Mouse (Mus musculus): Measurements from ENCODE around the gene Esr1. TPM values are rescaled to one million over a fixed set of nuclear protein-coding genes. Genes with fewer than 3 reads are reported as not detected.
A peak's percentile ranks its signal among the peaks of the same experiment; 100 is the strongest.
"Not testable (repeated sequence)": the region's sequence is repeated elsewhere in the genome, so short reads cannot be mapped to it uniquely, and the experiment has no call there.

The Esr1 gene
- polyA plus RNA-seq, 1 experiment = 3.6 TPM

GRCm38 (mm10) chr10:4665380-4665779 is 54.0 kb downstream of the Esr1 start:
- Histone ChIP-seq H3K27me3 (ENCODE audit: control insufficient read depth, insufficient read depth, low read length) (no peaks in the 10 kb centered on the region), H3K36me3 (ENCODE audit: control insufficient read depth, insufficient read depth, low read length) (no peaks in the 10 kb centered on the region), H3K27ac (ENCODE audit: control insufficient read depth, insufficient read depth, low read depth, low read length) (no peak overlapping the region), H3K4me3 (ENCODE audit: control insufficient read depth, low read depth, low read length) (no peak overlapping the region), H3K4me1 (ENCODE audit: control insufficient read depth, insufficient read depth, low read length) (no peaks in the 10 kb centered on the region)
- no peak for TF ChIP-seq CTCF (IDR thresholded peaks at IDR 0.05; ENCODE audit: control insufficient read depth, insufficient read depth, insufficient replicate concordance, low read depth, low read length)

- TF ChIP-seq POLR2A (IDR thresholded peaks at IDR 0.05; ENCODE audit: control insufficient read depth, low read depth, low read length) (no peak), CTCF (IDR thresholded peaks at IDR 0.05; ENCODE audit: control insufficient read depth, insufficient read depth, insufficient replicate concordance, low read depth, low read length) (no peak)
- H3K27me3 ChIP-seq (ENCODE audit: control insufficient read depth, insufficient read depth, low read length) = no peaks in the 10 kb centered on the region
- H3K27ac ChIP-seq (ENCODE audit: control insufficient read depth, insufficient read depth, low read depth, low read length) = no peak overlapping the region
- no peaks in the 10 kb centered on the region for H3K36me3 ChIP-seq (ENCODE audit: control insufficient read depth, insufficient read depth, low read length)
- no peak overlapping the region for H3K4me3 ChIP-seq (ENCODE audit: control insufficient read depth, low read depth, low read length)
- no peaks in the 10 kb centered on the region for H3K4me1 ChIP-seq (ENCODE audit: control insufficient read depth, insufficient read depth, low read length)
Observed at GRCm38 (mm10) chr10:4667006-4667405, 55.6 kb downstream of the Esr1 start.

- Histone ChIP-seq H3K27ac (ENCODE audit: control insufficient read depth, insufficient read depth, low read depth, low read length) (no peak overlapping the region), H3K36me3 (ENCODE audit: control insufficient read depth, insufficient read depth, low read length) (no peaks in the 10 kb centered on the region), H3K4me1 (ENCODE audit: control insufficient read depth, insufficient read depth, low read length) (no peaks in the 10 kb centered on the region), H3K27me3 (ENCODE audit: control insufficient read depth, insufficient read depth, low read length) (no peaks in the 10 kb centered on the region), H3K4me3 (ENCODE audit: control insufficient read depth, low read depth, low read length) (no peak overlapping the region)
- no peak for TF ChIP-seq POLR2A (IDR thresholded peaks at IDR 0.05; ENCODE audit: control insufficient read depth, low read depth, low read length)
Observed at GRCm38 (mm10) chr10:4670053-4670452, 58.7 kb downstream of the Esr1 start.

GRCm38 (mm10) chr10:4671876-4672275 is 60.5 kb downstream of the Esr1 start:
- no peak overlapping the region for H3K27ac ChIP-seq (ENCODE audit: control insufficient read depth, insufficient read depth, low read depth, low read length)
- no peaks in the 10 kb centered on the region for H3K4me1 ChIP-seq (ENCODE audit: control insufficient read depth, insufficient read depth, low read length)
- H3K27me3 ChIP-seq (ENCODE audit: control insufficient read depth, insufficient read depth, low read length) = no peaks in the 10 kb centered on the region
- no peak overlapping the region for H3K4me3 ChIP-seq (ENCODE audit: control insufficient read depth, low read depth, low read length)
- H3K36me3 ChIP-seq (ENCODE audit: control insufficient read depth, insufficient read depth, low read length) = no peaks in the 10 kb centered on the region
- TF ChIP-seq CTCF (IDR thresholded peaks at IDR 0.05; ENCODE audit: control insufficient read depth, insufficient read depth, insufficient replicate concordance, low read depth, low read length) (no peak), POLR2A (IDR thresholded peaks at IDR 0.05; ENCODE audit: control insufficient read depth, low read depth, low read length) (no peak)

- H3K27ac ChIP-seq (ENCODE audit: control insufficient read depth, insufficient read depth, low read depth, low read length) = no peak overlapping the region
- H3K36me3 ChIP-seq (ENCODE audit: control insufficient read depth, insufficient read depth, low read length) = no peaks in the 10 kb centered on the region
- no peaks in the 10 kb centered on the region for H3K27me3 ChIP-seq (ENCODE audit: control insufficient read depth, insufficient read depth, low read length)
- no peak overlapping the region for H3K4me3 ChIP-seq (ENCODE audit: control insufficient read depth, low read depth, low read length)
- TF ChIP-seq POLR2A (IDR thresholded peaks at IDR 0.05; ENCODE audit: control insufficient read depth, low read depth, low read length) = no peak
- no peak for TF ChIP-seq CTCF (IDR thresholded peaks at IDR 0.05; ENCODE audit: control insufficient read depth, insufficient read depth, insufficient replicate concordance, low read depth, low read length)
- no peaks in the 10 kb centered on the region for H3K4me1 ChIP-seq (ENCODE audit: control insufficient read depth, insufficient read depth, low read length)
Observed at GRCm38 (mm10) chr10:4673311-4673816, 62.0 kb downstream of the Esr1 start.

GRCm38 (mm10) chr10:4674983-4675592 is 63.7 kb downstream of the Esr1 start:
- H3K27me3 ChIP-seq (ENCODE audit: control insufficient read depth, insufficient read depth, low read length); H3K4me1 ChIP-seq (ENCODE audit: control insufficient read depth, insufficient read depth, low read length); H3K27ac ChIP-seq (ENCODE audit: control insufficient read depth, insufficient read depth, low read depth, low read length); H3K36me3 ChIP-seq (ENCODE audit: control insufficient read depth, insufficient read depth, low read length): not testable (repeated sequence)
- peak overlapping the region; percentile 50 for H3K4me3 ChIP-seq (ENCODE audit: control insufficient read depth, low read depth, low read length)

- Histone ChIP-seq H3K27me3 (ENCODE audit: control insufficient read depth, insufficient read depth, low read length) (no peaks in the 10 kb centered on the region), H3K27ac (ENCODE audit: control insufficient read depth, insufficient read depth, low read depth, low read length) (no peak overlapping the region), H3K36me3 (ENCODE audit: control insufficient read depth, insufficient read depth, low read length) (no peaks in the 10 kb centered on the region), H3K4me1 (ENCODE audit: control insufficient read depth, insufficient read depth, low read length) (no peaks in the 10 kb centered on the region), H3K4me3 (ENCODE audit: control insufficient read depth, low read depth, low read length) (no peak overlapping the region)
- TF ChIP-seq CTCF (IDR thresholded peaks at IDR 0.05; ENCODE audit: control insufficient read depth, insufficient read depth, insufficient replicate concordance, low read depth, low read length) = no peak
- TF ChIP-seq POLR2A (IDR thresholded peaks at IDR 0.05; ENCODE audit: control insufficient read depth, low read depth, low read length) = no peak
Observed at GRCm38 (mm10) chr10:4683106-4683505, 71.7 kb downstream of the Esr1 start.

GRCm38 (mm10) chr10:4683711-4684265 is 72.4 kb downstream of the Esr1 start:
- Histone ChIP-seq H3K27me3 (ENCODE audit: control insufficient read depth, insufficient read depth, low read length) (no peaks in the 10 kb centered on the region), H3K4me1 (ENCODE audit: control insufficient read depth, insufficient read depth, low read length) (no peaks in the 10 kb centered on the region), H3K36me3 (ENCODE audit: control insufficient read depth, insufficient read depth, low read length) (no peaks in the 10 kb centered on the region), H3K4me3 (ENCODE audit: control insufficient read depth, low read depth, low read length) (no peak overlapping the region), H3K27ac (ENCODE audit: control insufficient read depth, insufficient read depth, low read depth, low read length) (no peak overlapping the region)
- TF ChIP-seq POLR2A (IDR thresholded peaks at IDR 0.05; ENCODE audit: control insufficient read depth, low read depth, low read length) = no peak
- TF ChIP-seq CTCF (IDR thresholded peaks at IDR 0.05; ENCODE audit: control insufficient read depth, insufficient read depth, insufficient replicate concordance, low read depth, low read length) = no peak
